Mouse (Mus musculus) liver, adult 2 months (tissue): ENCODE measurements around the gene N4bp2l2. TPM values are rescaled to one million over a fixed set of nuclear protein-coding genes. Genes with fewer than 3 reads are reported as not detected.

ENCODE experiments used
- DNase-seq: peaks from one replicate; pipeline ENCODE4 v3.0.0-alpha.2; 2011; ENCODE audit warnings: low read depth, low spot score; ENCODE audit errors: extremely low read depth
- H3K27ac ChIP-seq: fragments of 200-500 bp; replicated peaks from 2 replicates; pipeline ENCODE4 v1.5.1; 2012; ENCODE audit warnings: low read depth, mild to moderate bottlenecking, control low read depth, inconsistent platforms, low read length; ENCODE audit not compliant: insufficient read depth
- H3K27me3 ChIP-seq: fragments of 200-500 bp; 2 replicates; pipeline ENCODE4 v1.6.1; 2012; ENCODE audit warnings: mild to moderate bottlenecking, moderate library complexity, low read length, inconsistent platforms; ENCODE audit not compliant: control insufficient read depth, insufficient read depth
- H3K36me3 ChIP-seq: fragments of 200-500 bp; 2 replicates; pipeline ENCODE4 v1.6.1; 2012; ENCODE audit warnings: low read length, inconsistent platforms; ENCODE audit not compliant: control insufficient read depth, insufficient read depth
- H3K4me1 ChIP-seq: fragments of 200-500 bp; 2 replicates; pipeline ENCODE4 v1.6.1; 2011; ENCODE audit warnings: low read length; ENCODE audit not compliant: control insufficient read depth, insufficient read depth
- H3K4me3 ChIP-seq: fragments of 200-500 bp; 2 replicates; pipeline ENCODE4 v1.5.1; 2011; ENCODE audit warnings: low read depth, mild to moderate bottlenecking, control low read depth, low read length, moderate library complexity; ENCODE audit not compliant: insufficient read depth
- H3K79me2 ChIP-seq: fragments of 200-500 bp; 2 replicates; pipeline ENCODE4 v1.6.1; 2012; ENCODE audit warnings: inconsistent platforms, mild to moderate bottlenecking, low read length, moderate library complexity; ENCODE audit not compliant: control insufficient read depth, insufficient read depth
- H3K9ac ChIP-seq: fragments of 200-500 bp; 2 replicates; pipeline ENCODE4 v1.6.1; 2012; ENCODE audit warnings: low read depth, mild to moderate bottlenecking, control low read depth, inconsistent platforms, low read length
- CTCF ChIP-seq: fragments of 200-500 bp; IDR thresholded peaks from 2 replicates; pipeline ENCODE4 v1.5.1; 2011; ENCODE audit warnings: low read depth, low read length, control low read depth
- POLR2A ChIP-seq: fragments of 200-500 bp; IDR thresholded peaks from 2 replicates; pipeline ENCODE4 v1.6.1; 2011; ENCODE audit warnings: low read length, control low read depth; ENCODE audit not compliant: insufficient read depth; ENCODE audit errors: extremely low read depth
- WGBS: fragments of 180-500 bp; shearing (Covaris S2); methylation state at CpG from one replicate; pipeline ENCODE4 v1.1.7; 2018; 5-methylcytosine and 5-hydroxymethylcytosine counted together
- polyA plus RNA-seq: library from polyadenylated mRNA; depleted of rRNA; stranded (reverse); fragments of >200 nt; gene quantifications from 2 replicates; pipeline ENCODE4 v1.2.3, GENCODE M21; 2012
- total RNA-seq: library from RNA; depleted of rRNA; stranded (reverse); fragments of >200 nt; gene quantifications from 2 replicates; pipeline ENCODE4 v1.2.3, GENCODE M21; 2014

N4bp2l2 gene
- total and polyA plus RNA-seq, 2 experiments: 6.9 to 60.5 TPM

DNA sequence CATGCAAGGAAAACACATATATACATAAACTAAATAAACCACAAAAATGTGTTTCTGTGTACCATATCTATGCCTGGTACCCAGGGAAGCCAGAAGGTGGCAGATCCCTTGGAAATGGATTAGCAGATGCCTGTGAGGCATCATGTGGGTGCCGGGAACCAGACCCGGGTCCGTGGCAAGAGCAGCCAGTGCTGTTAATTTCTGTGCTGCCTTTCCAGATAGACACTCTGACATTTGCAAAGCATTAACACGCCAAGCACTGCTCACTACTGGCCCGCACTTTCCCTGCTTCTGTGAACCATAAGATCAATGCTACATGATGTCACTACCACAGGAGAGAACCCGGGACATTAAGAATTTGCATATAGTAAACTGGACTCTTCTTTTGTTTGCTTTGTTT lies 59.9 kb downstream of the N4bp2l2 start:
- no peak overlapping the region for H3K27ac ChIP-seq
- H3K79me2 ChIP-seq: no peaks in the 10 kb centered on the region
- H3K27me3 ChIP-seq: no peaks in the 10 kb centered on the region

DNA sequence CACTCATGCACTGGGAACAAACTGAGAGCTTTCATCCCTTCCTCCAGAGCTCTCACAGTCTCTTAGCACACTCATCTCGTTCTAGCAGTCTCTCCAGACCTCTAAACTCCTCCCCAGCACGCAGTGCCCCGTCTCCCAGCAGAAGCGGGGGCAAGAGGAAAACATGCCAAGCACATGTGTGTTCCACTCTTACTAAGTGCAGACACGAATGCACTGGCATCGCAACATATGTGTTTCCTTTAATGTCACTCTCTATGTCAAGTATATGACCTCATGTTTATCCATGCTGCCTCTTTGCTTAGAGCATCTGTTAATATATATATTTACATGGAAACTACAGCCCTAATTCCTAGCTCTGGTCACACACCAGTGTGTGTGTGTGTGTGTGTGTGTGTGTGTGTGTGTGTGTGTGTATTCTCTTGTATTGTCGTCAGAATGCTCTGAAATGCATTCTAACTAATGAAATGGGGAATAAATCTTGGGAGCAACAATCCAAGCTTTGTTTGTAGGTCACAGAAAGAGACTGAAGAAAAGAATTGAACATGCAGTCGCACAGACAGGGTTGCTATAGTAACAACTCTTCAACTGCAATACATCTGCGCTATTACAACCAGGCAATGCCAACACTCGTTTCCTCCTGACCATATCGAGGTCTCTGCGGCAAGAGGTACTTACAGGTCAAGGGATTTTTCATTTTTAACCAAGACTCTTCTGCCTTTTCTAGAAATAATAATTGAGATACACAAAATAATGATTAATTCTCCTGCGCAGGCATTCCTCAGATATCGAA lies 64.3 kb downstream of the N4bp2l2 start:
- no peak for TF ChIP-seq CTCF
- H3K4me1 ChIP-seq: peaks cover 21% of the 10 kb centered on the region
- H3K27ac ChIP-seq: no peak overlapping the region
- no peak for DNase-seq
- H3K79me2 ChIP-seq: no peaks in the 10 kb centered on the region
- no peak overlapping the region for H3K4me3 ChIP-seq
- peaks cover 1% of the 10 kb centered on the region; the same call in 1 of the 2 replicates for H3K36me3 ChIP-seq
- no peaks in the 10 kb centered on the region for H3K27me3 ChIP-seq
- no peak overlapping the region for H3K9ac ChIP-seq
- WGBS: 94% methylated on average over 14 of the region's 14 CpGs

More for the DNA sequence above, 59.9 kb downstream of the N4bp2l2 start:
- H3K4me3 ChIP-seq: no peak overlapping the region
- H3K36me3 ChIP-seq: peaks cover 3% of the 10 kb centered on the region; the same call in 1 of the 2 replicates
- 99% methylated on average over 6 of the region's 6 CpGs for WGBS
- H3K4me1 ChIP-seq: peaks cover 2% of the 10 kb centered on the region; the same call in 1 of the 2 replicates
- H3K9ac ChIP-seq: no peak overlapping the region
- DNase-seq: no peak
- no peak for TF ChIP-seq CTCF
- TF ChIP-seq POLR2A: no peak

DNA sequence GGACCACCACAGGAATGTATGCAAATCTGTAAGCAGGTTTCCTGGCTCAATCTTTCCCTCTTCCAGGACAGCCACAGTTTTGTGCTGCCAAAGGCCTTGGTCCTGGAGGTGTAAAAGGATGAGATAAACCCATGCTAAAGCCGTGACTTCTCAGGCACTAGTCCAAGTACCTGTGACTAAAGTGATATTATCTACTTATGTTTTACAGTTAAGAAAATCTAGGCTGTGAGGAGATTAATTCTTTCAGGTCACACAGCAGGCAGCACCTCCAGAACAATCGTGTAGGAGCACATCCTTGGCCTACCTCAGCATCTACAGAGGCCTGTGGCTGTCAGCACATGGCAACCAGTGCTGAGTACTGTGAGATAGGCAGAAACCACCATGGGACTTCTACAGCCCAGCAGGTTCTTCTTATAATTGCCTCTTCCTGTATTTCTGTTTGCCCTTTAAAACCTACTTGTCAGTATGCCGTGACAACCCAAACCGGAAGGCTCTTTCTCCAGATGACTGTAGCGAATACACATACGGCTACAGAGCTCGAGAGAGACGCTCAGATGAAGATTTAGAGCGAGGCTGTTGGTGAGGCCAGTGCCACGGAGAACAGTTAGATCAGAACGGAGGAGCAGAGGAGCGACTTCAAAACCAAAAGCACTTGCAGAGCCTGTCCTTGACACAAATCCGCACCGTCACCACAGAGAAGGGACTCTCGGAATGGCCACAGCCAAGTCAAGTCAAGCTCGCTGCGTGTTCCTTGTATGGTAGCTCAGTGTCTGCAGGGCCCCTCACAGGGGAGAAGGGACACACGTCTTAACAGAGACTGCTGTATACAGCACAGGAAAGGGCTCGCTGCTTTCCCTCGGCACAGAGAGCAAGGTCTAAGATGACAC lies 65.2 kb downstream of the N4bp2l2 start:
- Histone ChIP-seq H3K79me2 (no peaks in the 10 kb centered on the region), H3K4me1 (peaks cover 21% of the 10 kb centered on the region), H3K9ac (no peak overlapping the region), H3K4me3 (no peak overlapping the region), H3K27ac (peak overlapping the region; percentile 68), H3K36me3 (no peaks in the 10 kb centered on the region; the same call in 1 of the 2 replicates), H3K27me3 (no peaks in the 10 kb centered on the region)
- TF ChIP-seq CTCF: no peak
- no peak for TF ChIP-seq POLR2A
- 80% methylated on average over 20 of the region's 20 CpGs for WGBS
- DNase-seq: no peak

DNA sequence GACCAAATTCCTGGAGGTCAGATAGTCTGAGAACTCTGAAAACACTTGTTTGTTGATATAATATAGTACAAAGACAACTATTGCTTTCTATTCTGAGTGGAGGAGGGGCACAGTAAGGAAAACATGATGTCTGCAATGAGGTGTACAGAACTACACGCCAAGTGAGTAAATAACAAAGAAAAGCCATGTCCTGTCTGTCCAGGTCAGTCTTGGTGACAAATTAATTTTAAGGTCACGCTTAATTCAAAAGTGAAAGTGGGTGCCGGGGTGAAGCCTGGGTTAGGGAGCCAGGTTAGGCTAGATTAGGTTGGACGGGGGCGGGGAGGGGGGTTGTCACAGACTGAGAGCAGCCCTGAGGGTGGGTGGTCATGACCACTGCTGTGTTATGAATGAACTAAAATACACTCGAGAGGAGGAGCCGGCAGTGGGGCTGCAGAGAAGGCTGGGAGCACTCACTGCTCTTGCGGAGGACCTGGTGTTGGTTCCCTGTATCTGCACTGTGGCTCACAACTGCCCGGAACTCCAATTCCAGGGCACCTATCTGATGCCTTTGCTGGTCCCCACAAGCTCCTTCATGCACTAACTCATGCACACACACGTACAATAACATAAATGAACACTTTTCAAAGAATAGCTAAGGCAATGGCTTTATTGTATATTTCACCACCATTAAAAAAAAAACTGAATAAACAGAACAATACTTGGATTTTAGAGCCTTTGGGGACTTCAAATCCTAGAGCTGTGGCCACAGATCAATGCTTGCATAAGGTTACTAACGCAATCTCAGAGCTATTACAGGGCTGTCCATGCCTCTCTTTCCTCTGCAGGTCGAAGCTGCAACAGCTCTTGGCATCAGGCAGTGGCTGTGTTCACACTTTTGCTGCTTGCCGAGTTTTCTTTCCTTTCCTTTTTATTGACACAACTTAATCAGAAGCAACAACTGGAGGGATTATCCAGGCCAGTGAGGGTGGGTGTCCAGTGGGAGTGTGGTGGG lies 66.4 kb downstream of the N4bp2l2 start:
- H3K4me3 ChIP-seq: peak overlapping the region; percentile 40
- H3K4me1 ChIP-seq: peaks cover 21% of the 10 kb centered on the region
- H3K79me2 ChIP-seq: no peaks in the 10 kb centered on the region
- no peaks in the 10 kb centered on the region; the same call in 1 of the 2 replicates for H3K36me3 ChIP-seq
- 15% methylated on average over 13 of the region's 13 CpGs for WGBS
- no peaks in the 10 kb centered on the region for H3K27me3 ChIP-seq
- peak; percentile 96 for DNase-seq
- TF ChIP-seq POLR2A: no peak
- no peak for TF ChIP-seq CTCF
- H3K27ac ChIP-seq: peak overlapping the region; percentile 92
- peak overlapping the region; percentile 72 for H3K9ac ChIP-seq
